Mouse (Mus musculus) cerebellum, postnatal 10 days (tissue): Measurements from ENCODE around the gene Fam13c.
"Not testable (repeated sequence)": the region's sequence is repeated elsewhere in the genome, so short reads cannot be mapped to it uniquely, and the experiment has no call there.

Source experiments
- DNase-seq, 2 experiments: peaks; one replicate each; pipeline ENCODE4 v3.0.0; 2021; ENCODE audit warnings: mixed read lengths in 2 of 2

Fam13c gene

DNA sequence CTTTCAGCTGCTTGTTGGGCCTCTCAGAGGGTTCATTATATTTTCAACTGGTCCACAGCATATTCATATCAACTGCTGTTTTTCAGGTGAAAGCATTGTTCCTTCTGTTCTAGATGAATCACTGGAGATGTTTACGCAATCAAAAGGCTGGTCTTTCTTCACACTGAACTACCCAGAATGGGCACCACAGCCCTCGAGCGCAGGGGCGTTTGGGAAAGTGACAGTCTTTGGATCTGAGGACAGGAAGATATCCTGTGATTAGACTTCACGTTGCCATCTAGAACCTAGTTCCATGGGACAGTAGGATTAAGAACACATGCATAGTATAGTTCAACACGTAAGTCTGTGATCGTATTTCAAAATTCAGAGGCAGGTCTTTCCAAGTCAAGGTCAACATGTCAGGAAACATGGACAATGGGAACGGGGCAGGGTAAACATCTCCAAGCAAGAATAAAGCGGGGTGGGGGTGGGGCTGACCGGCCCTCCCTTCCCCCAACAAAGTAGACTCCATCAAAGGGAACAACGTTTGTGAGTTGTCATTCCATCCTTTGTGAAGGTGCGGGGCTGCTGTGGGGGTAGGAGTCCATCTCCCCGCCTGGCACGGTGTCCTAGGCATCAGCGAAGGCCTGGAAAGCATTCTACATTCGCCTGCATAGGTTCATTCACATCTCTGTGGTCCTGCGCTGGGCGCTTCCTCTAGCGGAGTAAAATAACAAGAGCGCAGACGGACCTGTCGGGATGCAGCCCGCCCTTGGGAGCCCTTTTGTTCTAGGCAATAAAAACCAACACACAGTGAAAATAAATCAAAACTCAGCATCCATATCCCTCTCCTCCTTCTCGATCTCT, at the start of gene Fam13c:
TSS of gene Fam13c (plus strand) at position 806 of the 846 bp plus-strand sequence.
- DNase-seq, result peak; percentile 67 to 75

DNA sequence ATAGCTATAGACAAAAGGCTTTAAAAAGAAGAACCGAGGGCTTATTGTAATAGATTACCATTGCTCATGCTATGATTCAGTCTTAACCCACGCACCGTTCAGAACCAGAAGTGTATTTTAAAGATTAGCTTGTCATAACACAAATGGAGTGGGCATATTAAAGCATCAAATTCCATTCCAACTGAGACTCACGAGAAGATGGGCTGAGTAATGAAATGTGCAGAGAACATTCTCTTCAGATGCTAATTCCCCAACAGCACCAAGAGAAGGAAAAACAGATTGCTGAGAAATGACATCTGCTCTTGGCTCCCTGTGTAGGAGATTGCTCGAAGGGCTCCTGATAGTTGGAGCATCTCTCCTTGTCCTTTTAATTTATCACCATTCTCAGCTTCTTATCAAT, 44.4 kb upstream of the Fam13c start:
- DNase-seq, result no peak

DNA sequence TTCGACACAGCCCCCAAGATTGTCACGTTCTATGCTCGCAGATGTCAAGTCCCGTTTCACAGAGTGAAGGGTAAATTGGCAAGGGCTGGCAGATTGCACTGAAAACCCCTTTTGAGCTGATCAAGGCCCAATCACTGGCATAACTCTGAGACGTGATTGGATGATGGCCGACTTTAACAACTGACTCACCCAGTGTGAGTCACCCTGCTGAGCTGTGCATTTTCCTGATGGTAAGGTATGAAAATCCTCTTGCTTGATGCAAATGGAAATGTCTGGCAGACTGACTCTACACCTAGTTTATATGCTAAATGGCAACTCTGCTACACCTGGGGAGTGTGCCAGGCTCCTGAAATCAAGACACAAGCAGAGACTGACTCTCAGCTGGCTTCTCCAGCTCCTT, 42.1 kb upstream of the Fam13c start:
- DNase-seq, result no peak

DNA sequence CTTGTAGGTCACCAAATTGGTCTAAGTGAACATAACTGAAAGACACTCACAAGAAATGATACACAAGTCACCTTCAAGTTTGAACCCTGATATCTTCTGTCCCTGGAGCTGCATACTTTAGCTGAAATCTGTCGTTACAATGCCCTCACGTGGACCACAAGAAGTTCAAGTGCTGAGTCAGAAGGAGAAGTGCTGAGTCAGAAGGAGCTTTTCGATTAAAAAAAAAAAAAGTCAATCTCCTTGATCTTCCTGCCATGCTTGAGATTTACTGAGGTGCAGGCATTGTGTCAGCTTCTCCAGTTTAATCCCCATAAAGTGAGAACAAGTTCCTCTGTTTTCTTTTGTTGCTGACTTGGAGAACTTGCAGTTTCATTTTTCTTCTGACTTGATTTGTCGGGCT, 38.3 kb upstream of the Fam13c start:
- no peak for DNase-seq

DNA sequence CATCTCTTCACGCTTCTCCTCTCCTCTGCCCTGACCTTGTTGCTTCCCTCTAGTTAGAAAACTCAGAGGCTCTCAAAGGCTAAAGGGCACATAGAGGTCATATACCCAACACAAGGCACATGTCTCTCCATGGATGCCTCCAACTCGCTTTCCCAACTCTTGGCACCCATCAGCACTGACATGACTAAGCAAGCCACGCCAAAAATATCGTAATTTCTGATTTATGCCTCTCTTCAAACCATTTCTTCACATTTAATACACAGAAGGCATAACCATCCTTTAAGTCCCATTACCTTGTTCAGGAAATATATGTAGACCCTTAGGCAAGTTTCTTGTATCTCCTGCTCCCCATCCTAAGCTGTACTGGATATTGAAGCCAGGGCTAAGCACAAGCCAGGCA, 37.6 kb upstream of the Fam13c start:
- DNase-seq, result no peak

DNA sequence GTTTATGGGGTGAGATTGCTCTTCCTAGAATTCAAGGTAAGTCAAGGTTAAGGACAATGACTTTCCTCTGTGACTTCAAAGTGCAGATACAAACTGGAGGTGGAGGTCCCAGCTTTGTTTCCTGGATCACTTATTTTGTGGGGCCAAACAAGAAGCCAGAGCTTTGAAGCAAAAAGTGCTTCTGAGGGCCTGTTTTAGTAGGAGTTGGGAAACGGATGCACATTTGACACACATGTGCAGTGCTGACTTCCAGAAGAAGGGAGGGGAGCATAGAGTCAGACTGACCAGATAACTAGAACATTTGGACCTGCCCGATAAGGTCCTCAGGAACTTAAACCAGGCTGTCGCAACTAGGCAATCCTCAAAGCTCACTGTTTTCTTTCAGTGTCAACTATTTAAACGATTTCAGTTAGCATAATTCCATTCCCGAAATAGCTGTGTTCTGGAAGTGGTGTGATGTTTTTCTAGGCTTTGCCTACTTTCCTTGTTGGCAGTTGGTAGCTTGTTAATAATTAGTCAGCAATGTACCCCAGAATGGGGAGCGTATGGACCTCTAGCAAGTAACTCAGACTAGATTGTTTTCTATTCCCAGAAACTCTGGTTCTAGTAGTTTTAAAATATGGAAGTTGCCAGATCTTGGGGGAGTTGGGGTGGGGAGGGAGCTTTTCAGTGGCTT, 22.3 kb upstream of the Fam13c start:
- DNase-seq, result no peak

DNA sequence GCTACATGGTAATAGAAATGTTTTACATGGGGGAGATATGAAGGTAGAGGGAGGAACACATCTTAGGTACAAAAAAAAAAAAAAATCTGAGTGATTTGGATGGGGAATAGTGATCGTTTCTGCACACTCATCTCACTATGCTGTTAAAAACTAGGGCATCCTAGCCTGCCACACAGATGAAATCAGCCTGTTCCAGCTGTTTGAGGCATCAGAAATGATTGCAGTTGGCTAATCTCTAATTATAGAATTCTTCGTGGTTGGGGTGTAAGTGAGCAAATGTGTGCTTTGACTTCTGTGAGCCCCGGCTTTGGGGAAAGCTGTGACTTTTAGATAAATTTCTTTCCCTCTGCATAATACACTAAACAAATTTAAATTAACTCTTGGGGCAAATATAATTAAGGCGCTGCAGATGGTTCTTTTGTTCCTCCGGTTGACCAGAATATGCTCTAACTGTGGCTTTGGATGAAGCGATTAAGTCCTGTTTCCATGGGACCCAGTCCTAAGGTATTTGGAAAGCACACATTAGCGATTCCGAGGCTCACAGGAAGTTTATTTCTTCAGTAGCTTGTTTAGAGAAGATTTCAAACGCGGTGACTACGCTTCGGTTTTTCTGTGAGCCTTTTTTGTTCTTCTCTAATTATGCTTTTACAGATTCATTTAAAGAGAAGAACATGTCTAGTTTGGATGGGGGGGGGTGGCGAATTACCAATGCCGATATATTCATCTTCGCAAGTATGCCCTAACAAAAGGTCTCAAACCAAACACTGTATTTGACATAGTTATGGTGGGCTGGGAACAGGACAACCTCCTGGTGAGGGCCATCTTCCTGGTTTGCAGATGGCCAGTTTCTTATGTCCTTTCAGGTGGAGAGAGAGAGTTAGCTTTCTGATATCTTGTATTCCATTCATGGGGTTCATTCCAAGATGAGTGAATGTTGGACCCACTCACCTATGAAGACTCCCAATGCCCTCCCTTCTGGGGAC, 20.7 kb upstream of the Fam13c start:
- no peak for DNase-seq

DNA sequence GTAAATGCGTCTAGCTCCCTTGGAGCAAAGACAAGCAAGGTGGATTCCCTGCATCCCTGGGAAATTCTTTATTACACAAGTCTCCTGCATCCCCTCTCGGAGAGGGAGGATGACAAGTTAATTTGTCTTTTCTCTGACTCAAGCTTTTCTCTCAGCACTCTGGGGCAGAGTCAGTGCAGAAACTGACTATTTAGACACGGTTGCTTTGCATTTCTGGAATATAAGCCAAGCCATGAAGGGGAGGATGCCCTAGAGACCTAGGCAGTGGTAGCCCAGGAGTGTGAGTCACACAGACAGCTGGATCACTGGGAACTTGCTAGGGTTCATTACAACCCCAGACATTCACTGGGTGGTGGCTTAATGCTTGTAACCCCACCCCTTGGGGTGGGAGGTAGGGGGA, 13.9 kb upstream of the Fam13c start:
- no peak for DNase-seq

DNA sequence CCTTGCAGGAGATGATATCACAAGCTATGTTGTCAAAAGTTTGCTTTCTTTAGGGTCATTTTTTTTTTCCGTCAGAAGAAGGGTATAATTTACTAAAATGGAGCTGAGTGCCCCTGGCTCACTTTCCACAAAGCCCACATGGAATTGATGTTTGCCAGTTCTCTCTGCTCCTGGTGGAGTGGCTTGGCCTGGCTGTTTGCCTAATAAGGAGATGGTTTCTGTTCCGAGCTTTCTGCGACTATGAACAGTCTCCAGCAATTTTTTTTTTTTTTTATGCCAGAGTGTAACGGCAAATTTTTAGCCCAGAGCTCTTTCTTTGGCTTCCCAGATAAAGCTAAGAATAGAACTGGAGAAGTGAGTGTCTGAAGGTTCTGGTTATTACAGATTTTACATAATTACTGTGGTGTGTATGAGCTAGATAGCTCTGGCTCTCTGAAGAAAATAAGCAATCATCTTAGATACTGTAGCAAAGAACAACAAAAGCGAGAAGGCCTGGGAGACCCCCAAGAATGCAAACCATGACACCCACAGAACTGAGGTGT, 12.1 kb upstream of the Fam13c start:
- peak; percentile 85 to 86 for DNase-seq

DNA sequence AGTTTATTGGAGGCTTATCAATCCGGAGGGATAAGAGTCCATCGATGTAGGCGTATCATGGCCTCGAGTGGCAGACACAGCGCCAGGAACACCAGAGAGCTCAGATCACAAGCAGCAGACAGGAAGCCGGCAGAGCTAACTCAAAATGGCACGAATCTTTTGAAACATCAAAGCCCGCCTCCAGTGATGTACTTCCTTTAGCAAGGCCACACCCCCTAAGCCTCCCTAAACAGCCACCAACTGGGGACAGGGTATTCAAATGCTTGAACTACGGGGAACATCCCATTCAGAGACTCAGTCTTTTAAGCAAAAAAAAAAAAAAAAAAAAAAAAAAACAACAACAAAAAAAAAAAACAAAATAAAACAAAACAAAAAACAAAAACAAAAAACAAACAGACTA, 10.9 kb upstream of the Fam13c start:
- no peak for DNase-seq

DNA sequence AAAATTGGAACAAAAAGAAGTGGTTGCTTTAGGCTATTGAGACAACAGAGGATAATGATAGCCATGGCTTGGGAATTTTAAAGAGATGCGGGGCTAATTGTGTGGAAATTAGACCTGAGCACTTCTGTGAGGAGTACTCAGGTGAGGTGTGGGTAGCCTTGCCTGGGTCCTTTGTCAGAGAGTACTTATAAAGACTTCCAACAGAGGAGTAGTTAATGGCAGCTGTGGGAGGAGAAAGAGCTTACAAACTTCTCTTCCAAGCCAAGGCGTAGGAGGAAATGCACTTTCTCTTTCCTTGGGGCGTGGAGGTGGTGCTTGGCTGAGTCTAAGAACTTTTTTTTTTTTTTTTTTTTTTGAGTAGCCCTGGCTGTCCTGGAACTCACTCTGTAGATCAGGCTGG, 6.9 kb upstream of the Fam13c start:
- DNase-seq, result no peak

DNA sequence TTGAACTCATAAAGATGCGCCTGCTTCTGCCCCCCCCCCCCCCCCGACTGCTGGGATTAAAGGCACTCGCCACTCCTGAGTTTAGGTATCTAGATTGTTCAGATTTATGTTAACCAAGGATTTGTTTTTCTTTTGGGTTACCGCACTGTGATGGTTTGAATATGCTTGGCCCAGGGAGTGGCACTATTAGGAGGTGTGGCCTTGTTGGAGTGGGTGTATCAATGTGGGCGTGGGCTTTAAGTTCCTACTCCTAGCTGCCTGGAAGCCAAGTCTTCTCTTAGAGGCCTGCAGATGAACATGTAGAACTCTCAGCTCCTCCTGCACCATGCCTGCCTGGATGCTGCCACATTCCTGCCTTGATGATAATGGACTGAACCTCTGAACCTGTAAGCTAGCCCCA, 6.5 kb upstream of the Fam13c start:
- DNase-seq, result not testable (repeated sequence)

DNA sequence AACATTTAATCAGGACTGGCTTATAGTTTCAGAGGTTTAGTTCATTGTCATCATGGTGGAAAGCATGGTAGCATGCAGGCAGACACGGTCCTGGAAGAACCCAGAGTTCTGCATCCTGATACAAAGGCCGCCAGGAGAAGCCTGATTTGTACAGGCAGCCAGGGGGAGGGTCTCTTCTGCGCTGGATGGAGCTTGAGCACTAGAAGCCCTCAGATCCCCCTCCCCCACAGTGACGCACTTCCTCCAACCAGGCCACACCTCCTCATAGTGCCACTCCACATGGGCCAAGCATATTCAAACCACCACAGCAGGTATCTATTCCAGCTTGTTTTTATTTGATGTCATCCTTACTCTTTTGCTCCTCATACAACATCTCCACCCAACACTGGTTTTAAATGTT, 3.6 kb upstream of the Fam13c start:
- DNase-seq, result no peak

DNA sequence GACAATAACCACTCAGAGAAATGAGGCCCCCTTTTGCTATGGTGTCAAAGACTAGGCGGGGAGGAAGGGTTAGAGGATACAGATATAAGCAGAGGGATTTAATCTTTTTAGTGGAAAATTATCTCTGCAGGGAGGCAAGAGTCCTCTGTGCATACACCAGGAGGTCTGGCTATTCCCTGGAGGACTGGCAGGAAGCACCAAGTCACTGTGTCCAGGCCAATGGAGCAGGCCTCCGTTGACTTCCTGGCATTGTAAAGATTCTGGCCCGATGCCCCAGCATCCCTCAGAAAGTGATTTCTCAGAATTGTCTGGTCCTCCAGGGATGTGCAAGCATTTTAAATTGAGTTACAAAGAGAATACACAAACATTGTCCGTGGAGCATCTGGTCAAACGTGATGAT, 3.0 kb upstream of the Fam13c start:
- DNase-seq, result peak; percentile 23 to 41

DNA sequence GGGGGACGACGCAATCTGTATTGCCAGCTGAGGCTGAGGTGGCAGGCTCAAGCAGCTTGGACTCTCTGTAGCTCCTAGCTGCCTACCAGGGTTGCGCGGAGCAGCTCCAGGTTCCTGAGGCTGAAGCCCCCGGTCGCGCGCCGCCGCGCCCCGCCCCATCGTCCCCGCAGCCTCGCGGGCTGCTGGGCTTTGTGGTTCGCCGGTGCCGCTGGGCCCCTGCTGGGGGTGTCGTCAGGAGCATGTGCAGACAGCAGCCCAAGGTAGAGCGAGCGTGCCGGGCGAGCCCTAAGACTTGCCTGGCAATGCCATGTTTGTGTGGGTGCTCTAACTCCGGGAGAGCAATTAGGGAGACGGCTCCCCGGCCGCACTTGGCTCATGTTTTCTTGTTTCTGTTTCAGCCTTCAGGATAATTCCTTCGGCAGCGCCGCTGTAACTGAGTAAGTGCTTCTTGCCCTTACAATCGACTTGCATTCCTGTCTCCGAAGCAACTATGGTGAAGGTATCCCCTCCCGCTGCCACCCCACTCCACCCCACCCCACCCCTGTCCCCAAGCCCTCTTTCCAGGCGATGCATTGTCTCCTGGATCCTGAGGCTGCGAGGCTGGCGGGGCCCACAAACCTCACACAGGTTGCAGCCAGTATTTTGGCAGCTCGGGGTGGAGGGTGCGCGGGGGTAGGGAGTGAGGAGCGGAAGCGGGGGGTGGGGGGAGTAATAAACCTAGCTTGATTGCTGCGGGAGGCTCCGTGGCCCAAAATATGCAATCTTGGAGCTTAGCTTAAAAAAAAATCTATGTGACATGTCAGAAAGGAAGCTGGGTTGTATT, 569 bp downstream of the Fam13c start:
- peak; percentile 94 to 96 for DNase-seq

DNA sequence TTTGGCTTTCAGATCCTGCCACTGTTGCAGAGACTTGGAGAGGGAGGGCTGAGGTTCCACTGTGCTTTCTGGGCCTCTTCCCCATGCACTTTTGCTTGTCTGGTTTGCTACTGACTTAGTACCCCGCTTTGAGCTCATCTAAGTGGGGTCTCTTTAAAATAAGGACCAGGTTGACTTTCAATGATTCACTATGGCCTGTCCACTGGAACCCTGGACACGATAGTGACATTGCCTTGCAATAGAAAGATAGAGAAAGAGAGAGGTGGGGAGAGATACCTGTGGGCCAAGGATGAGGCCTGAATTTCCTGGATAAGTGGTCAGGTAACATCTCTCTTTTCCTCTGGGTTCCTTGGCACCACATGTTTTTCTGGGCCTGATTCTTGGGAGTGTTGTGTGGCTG, 1.9 kb downstream of the Fam13c start:
- DNase-seq, result no peak

DNA sequence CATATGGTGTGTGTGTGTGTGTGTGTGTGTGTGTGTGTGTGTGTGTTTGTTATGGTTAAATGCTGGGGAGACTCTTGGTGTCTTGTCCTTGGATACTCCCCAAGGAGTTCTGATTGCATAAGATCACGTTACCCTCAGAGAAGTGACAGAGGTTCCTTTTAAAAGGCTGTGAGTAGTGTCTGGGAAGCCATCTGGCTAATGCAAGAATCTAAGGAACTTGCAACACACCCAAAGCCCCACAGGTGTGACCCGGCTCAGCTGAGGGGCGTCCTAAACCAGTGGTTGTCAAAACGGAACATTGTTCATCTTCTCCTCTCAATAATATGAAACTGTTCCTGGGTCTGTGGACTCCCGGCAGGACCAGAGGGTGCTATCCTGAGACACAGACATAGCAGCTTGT, 2.3 kb downstream of the Fam13c start:
- DNase-seq, result no peak

DNA sequence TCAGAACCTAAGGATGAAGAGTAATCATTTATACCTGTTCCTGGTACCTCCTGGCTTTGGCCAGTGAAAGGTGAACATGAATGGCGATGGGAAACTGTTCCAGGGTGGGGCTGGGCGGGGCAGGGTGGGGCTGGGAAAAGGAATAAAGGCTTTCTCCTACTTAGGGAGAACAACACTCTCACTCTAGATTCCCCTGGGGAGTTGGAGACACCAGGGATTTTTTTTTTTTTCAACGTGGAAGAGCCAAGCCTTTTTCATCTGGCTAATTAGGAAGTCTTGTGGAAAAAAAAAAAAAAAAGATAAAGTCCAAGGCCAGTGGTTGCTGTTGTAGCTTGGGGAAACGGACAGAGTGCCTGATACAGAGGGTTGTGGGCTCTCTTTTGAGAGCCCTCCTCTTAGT, 7.5 kb downstream of the Fam13c start:
- DNase-seq, result no peak

DNA sequence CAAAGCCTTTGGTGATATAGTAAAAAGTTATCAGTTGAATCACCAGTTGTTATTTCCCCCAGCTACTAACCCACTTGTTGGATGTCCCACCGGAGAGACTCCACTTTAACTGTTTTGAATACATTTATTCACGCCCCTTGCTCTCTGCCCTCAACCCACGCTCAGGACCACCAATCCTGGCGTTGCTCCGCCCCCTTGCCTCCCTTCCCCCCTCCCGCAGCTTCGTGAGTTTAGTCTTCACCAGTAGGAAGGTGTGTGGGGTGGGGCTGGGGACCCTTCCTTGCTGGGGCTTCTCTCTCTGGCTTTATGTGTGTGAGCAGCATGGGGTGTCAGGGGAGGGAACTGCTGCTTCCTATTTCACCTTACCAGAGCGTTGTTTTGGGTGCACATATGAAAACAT, 8.9 kb downstream of the Fam13c start:
- no peak for DNase-seq

DNA sequence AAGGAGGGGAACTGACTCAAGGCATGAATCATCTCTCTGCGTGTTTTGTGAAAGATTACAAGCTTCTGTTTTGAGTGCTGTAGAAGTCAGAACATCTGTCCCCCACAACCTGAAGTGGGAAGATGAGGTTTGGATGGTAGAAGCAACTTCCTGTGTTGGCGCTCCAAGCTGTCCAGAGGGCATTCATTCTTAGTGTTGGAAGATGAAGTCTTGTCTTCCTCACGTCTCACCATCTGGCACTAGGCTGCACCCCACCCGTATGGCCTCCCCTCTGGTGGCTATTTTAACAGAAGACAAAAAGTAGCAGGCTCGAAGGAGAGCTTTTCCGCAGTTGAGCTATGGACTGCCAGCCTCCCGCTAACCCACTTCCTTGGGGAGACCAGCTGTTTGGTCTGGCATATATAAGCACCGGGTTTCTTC, 15.6 kb downstream of the Fam13c start:
- peak; percentile 21 to 49 for DNase-seq

DNA sequence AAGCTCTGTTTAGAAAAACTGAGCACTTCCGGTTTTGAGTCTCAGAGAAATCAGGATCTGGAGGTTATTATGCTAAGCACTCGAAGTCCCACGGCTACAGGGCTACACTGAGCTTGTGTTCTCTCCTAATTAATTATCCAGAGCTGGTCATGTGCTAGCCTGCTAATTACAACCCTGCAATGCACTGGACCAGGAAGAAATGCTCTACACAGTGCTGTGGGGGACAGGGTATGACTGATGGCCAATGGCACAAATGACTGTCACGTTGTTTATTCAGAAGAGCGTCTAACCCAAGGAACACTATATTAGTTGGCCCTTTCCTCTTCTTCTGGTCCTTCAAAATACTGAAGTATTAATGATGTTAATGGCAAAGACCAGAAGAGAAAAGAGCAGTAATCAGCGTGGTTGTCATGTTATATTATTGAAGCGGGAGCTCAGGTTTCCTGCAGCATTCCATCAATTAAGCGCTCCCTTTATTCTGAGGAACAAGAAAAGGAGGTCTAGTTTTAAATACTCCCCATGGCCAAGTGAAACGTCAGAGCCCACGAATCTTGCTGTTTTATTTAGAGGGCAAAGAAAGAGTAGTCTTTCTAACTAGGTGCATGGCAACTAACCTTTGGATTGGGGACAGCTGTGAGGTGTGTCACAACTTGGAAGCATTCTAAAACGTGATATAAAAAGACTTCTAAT, 18.4 kb downstream of the Fam13c start:
- DNase-seq, result no peak
